Mouse (Mus musculus) embryonic fibroblast, embryonic 13.5 days (primary cell): Measurements from ENCODE around the gene 7530416G11Rik.

Experiments
- CTCF ChIP-seq: IDR thresholded peaks from 2 replicates; pipeline ENCODE4 v1.5.1; 2011; ENCODE audit warnings: mild to moderate bottlenecking, control low read depth, low read length, moderate library complexity, borderline replicate concordance; ENCODE audit not compliant: insufficient read depth
- POLR2A ChIP-seq: IDR thresholded peaks from 2 replicates; pipeline ENCODE4 v1.6.1; 2011; ENCODE audit warnings: low read depth, mild to moderate bottlenecking, control low read depth, low read length, moderate library complexity

GRCm38 (mm10) chr15:85456891-85457290 lies 46.1 kb downstream of the 7530416G11Rik start:
- TF ChIP-seq CTCF (no peak), POLR2A (no peak)
